ENCODE assay signal across 26 mouse cellular contexts in the genomic region with DNA sequence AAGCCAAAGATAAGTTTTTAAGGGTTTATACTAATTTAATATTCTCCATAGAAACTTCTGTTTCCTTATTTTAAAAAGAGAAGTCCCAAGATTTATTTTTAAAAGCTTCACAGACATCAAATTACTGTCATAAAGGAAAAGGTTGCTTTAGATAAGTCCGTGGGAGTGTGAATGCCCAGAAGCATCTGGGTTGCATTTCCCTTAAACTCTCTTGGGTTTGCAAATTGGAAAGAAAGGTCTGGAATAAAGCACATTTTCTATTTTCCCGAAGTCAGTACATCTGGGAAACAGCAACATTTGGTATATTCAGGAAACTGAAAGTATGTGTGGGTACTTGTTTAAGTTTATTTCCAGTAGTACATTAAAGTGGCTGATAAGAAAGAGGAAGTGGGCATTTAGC. TPM values are rescaled to one million over a fixed set of nuclear protein-coding genes. Genes with fewer than 3 reads are reported as not detected.
A peak's percentile ranks its signal among the peaks of the same experiment; 100 is the strongest.
DNase-seq lines count a peak whose midpoint lies in the region; ATAC-seq and TF ChIP-seq lines count a peak whose summit lies in the region.
"Had no signal": no experiment of that assay in that cellular context is flagged by ENCODE, and none has a peak within 500 bp of the region (broad histone marks: within the 10 kb centered on the region; RNA-seq: fewer than 3 reads in every experiment).

No protein-coding gene starts in this region.

- DNase-seq in embryo, embryonic 10.5 days (ENCODE audit: low spot score): peak; percentile 15
- no peak for DNase-seq in embryo, embryonic 10 days (ENCODE audit: low spot score)
- peak; percentile 14 for DNase-seq in lung, postnatal 0 days (ENCODE audit: low spot score)
- DNase-seq in lung, postnatal 10 days: no peak
- no peak for DNase-seq in right cerebral cortex, postnatal 4 days
- DNase-seq: adrenal gland, postnatal 10 days; cerebellum, adult 11-12 months; cerebellum, adult 9-11 months; cerebellum, postnatal 36 days; forebrain, postnatal 0 days; gastrocnemius, postnatal 14 days had no signal

- TF ChIP-seq CTCF in lung, postnatal 0 days (IDR thresholded peaks at IDR 0.05): no peak

- no peak for ATAC-seq in lung, postnatal 0 days
- no peak for ATAC-seq in embryonic facial prominence, embryonic 13.5 days (ENCODE audit: insufficient number of reproducible peaks, insufficient read depth, low FRiP score, low TSS enrichment, low read depth)
- ATAC-seq in megakaryocyte, adult 5-6 weeks (ENCODE audit: poor library complexity, severe bottlenecking): no peak
- ATAC-seq in monocyte, adult 5-6 weeks (replicated peaks; ENCODE audit: insufficient number of reproducible peaks, low FRiP score, low TSS enrichment, poor library complexity, severe bottlenecking): no peak
- ATAC-seq: forebrain, embryonic 13.5 days; forebrain, postnatal 0 days; intestine, embryonic 15.5 days had no signal

- WGBS in lung, postnatal 0 days: 40% methylated on average over 2 of the region's 2 CpGs
- 17% methylated on average over 2 of the region's 2 CpGs for WGBS in embryonic facial prominence, embryonic 13.5 days

- no peaks in the 10 kb centered on the region for H3K27me3 ChIP-seq in lung, postnatal 0 days (replicated peaks; ENCODE audit: insufficient read depth, low read length)
- peaks cover 6% of the 10 kb centered on the region; the same call in 1 of the 2 replicates for H3K27me3 ChIP-seq in embryonic facial prominence, embryonic 13.5 days
- H3K27me3 ChIP-seq: intestine, embryonic 15.5 days had no signal

- no peak overlapping the region for H3K9ac ChIP-seq in lung, postnatal 0 days (replicated peaks; ENCODE audit: low read depth)
- no peak overlapping the region for H3K9ac ChIP-seq in embryonic facial prominence, embryonic 13.5 days
- H3K9ac ChIP-seq: forebrain, embryonic 13.5 days; forebrain, postnatal 0 days; heart, embryonic 12.5 days; hindbrain, embryonic 14.5 days; intestine, embryonic 15.5 days had no signal

- H3K9me3 ChIP-seq in lung, postnatal 0 days (ENCODE audit: low read length): no peaks in the 10 kb centered on the region
- 0 out of 2 replicates have a peak, but pooled peaks cover 6% of the 10 kb centered on the region for H3K9me3 ChIP-seq in embryonic facial prominence, embryonic 13.5 days
- H3K9me3 ChIP-seq: forebrain, embryonic 13.5 days; intestine, embryonic 15.5 days had no signal

- H3K4me1 ChIP-seq in lung, postnatal 0 days (ENCODE audit: insufficient read depth, low read depth, low read length): no peaks in the 10 kb centered on the region
- peaks cover 16% of the 10 kb centered on the region for H3K4me1 ChIP-seq in embryonic facial prominence, embryonic 13.5 days
- H3K4me1 ChIP-seq: intestine, embryonic 15.5 days had no signal

- no peak overlapping the region for H3K27ac ChIP-seq in lung, postnatal 0 days (ENCODE audit: low read length)
- no peak overlapping the region for H3K27ac ChIP-seq in embryonic facial prominence, embryonic 13.5 days
- H3K27ac ChIP-seq: forebrain, embryonic 13.5 days; hindbrain, embryonic 10.5 days; hindbrain, embryonic 14.5 days; intestine, embryonic 15.5 days had no signal

- no peak overlapping the region for H3K4me3 ChIP-seq in lung, postnatal 0 days (ENCODE audit: low read depth, low read length)
- H3K4me3 ChIP-seq in embryonic facial prominence, embryonic 13.5 days: no peak overlapping the region
- H3K4me3 ChIP-seq: forebrain, embryonic 13.5 days; heart, embryonic 12.5 days; hindbrain, embryonic 10.5 days; intestine, embryonic 15.5 days had no signal

- TF ChIP-seq EP300 in lung, postnatal 0 days (IDR thresholded peaks at IDR 0.05): no peak

- H3K36me3 ChIP-seq in lung, postnatal 0 days (ENCODE audit: insufficient read depth, low read length): no peaks in the 10 kb centered on the region
- H3K36me3 ChIP-seq in embryonic facial prominence, embryonic 13.5 days: no peaks in the 10 kb centered on the region
- H3K36me3 ChIP-seq: heart, embryonic 12.5 days; hindbrain, embryonic 10.5 days; intestine, embryonic 15.5 days had no signal

- no peak overlapping the region for H3K4me2 ChIP-seq in lung, postnatal 0 days (replicated peaks; ENCODE audit: low read depth, low read length)
- H3K4me2 ChIP-seq in embryonic facial prominence, embryonic 13.5 days: peak overlapping the region; percentile 25; the same call in 1 of the 2 replicates
- H3K4me2 ChIP-seq: forebrain, embryonic 13.5 days; heart, embryonic 12.5 days; hindbrain, embryonic 14.5 days; intestine, embryonic 15.5 days had no signal

RNA-seq across cellular contexts. Expression of gene Gfra1, which starts 12.6 kb away (rescaled TPM):
- polyA plus RNA-seq in lung, postnatal 0 days (2015; fragmentation: Nextera tagmentation; extraction: Ambion mirVana): 5.6 and 6.2 TPM in 2 replicates
- polyA plus RNA-seq in embryonic facial prominence, embryonic 13.5 days (2015; fragmentation: Nextera tagmentation; extraction: Ambion mirVana): 22.9 and 24.0 TPM in 2 replicates
- total RNA-seq in megakaryocyte, adult 5-6 weeks (2015): 0.21 TPM in 1 of 2 replicates, not detected in the other
- total RNA-seq in megakaryocyte, adult 5-6 weeks (2017): 0.28 and 0.48 TPM in 2 replicates
- 2.3 TPM in 1 of 3 replicates, not detected in the others for total RNA-seq in monocyte, adult 5-6 weeks (2017)

RNA-seq across cellular contexts. Expression of gene Ccdc172, which starts 43.5 kb away (rescaled TPM):
- polyA plus RNA-seq in lung, postnatal 0 days (2015; fragmentation: Nextera tagmentation; extraction: Ambion mirVana): not detected in 2 replicates
- not detected in 2 replicates for polyA plus RNA-seq in embryonic facial prominence, embryonic 13.5 days (2015; fragmentation: Nextera tagmentation; extraction: Ambion mirVana)
- not detected in 2 replicates for total RNA-seq in megakaryocyte, adult 5-6 weeks (2015)
- not detected in 2 replicates for total RNA-seq in megakaryocyte, adult 5-6 weeks (2017)
- total RNA-seq in monocyte, adult 5-6 weeks (2017): not detected in 3 replicates
- total RNA-seq: adrenal gland, postnatal 10 days; adrenal gland, postnatal 4 days; forebrain, postnatal 0 days; gastrocnemius, adult 18-20 months; gastrocnemius, postnatal 14 days; heart, adult 8-10 months; heart, postnatal 25 days had no signal
- polyA plus RNA-seq: C2C12; forebrain, embryonic 13.5 days; forebrain, postnatal 0 days; gonadal fat pad, adult 2 months; heart, embryonic 12.5 days; heart, embryonic 16.5 days; hindbrain, embryonic 10.5 days; hindbrain, embryonic 14.5 days; intestine, embryonic 15.5 days had no signal

Comparison
In these comparisons a context has a peak if more than half of its experiments do, and no peak if none do; other contexts are left out.
1. DNase-seq: peak in embryo, embryonic 10.5 days (single experiment) and lung, postnatal 0 days (single experiment); none in embryo, embryonic 10 days (single experiment), lung, postnatal 10 days (single experiment) and right cerebral cortex, postnatal 4 days (single experiment).